Mouse (Mus musculus) midbrain, postnatal 0 days (tissue): ENCODE results near the gene Sugct. TPM values are rescaled to one million over a fixed set of nuclear protein-coding genes. Genes with fewer than 3 reads are reported as not detected.

Experiments used
- ATAC-seq: fragments of 200-750 bp; cut with Nextera tagmentation; 2 replicates; pipeline ENCODE4 v1.8.0; 2017; ENCODE audit warnings: moderate number of reproducible peaks, mild to moderate bottlenecking, moderate TSS enrichment, moderate library complexity; ENCODE audit not compliant: low FRiP score
- DNase-seq: peaks from one replicate; pipeline ENCODE4 v3.0.0-alpha.2; 2015; ENCODE audit warnings: low spot score
- H3K27ac ChIP-seq: fragments of 300-500 bp; sonication (generic); 2 replicates; pipeline ENCODE4 v1.5.1; 2014; ENCODE audit warnings: low read depth, mild to moderate bottlenecking, low read length, mixed read lengths
- H3K27me3 ChIP-seq: fragments of 300-500 bp; sonication (generic); 2 replicates; pipeline ENCODE4 v1.6.1; 2014; ENCODE audit warnings: low read length, control low read depth, mixed read lengths; ENCODE audit not compliant: insufficient read depth
- H3K36me3 ChIP-seq: fragments of 300-500 bp; sonication (generic); 2 replicates; pipeline ENCODE4 v1.6.1; 2014; ENCODE audit warnings: low read length, control low read depth, mixed read lengths; ENCODE audit not compliant: insufficient read depth
- H3K4me1 ChIP-seq: fragments of 300-500 bp; sonication (generic); 2 replicates; pipeline ENCODE4 v1.6.1; 2014; ENCODE audit warnings: mild to moderate bottlenecking, control low read depth, antibody characterized with exemption, low read length, mixed read lengths; ENCODE audit not compliant: insufficient read depth
- H3K4me2 ChIP-seq: fragments of 300-500 bp; sonication (generic); 2 replicates; pipeline ENCODE4 v1.6.1; 2014; ENCODE audit warnings: low read depth, mild to moderate bottlenecking, low read length, mixed read lengths; ENCODE audit not compliant: poor library complexity, severe bottlenecking
- H3K4me3 ChIP-seq: fragments of 300-500 bp; sonication (generic); 2 replicates; pipeline ENCODE4 v1.5.1; 2014; ENCODE audit warnings: low read depth, mild to moderate bottlenecking, low read length, moderate library complexity
- H3K9ac ChIP-seq: fragments of 300-500 bp; sonication (generic); replicated peaks from 2 replicates; pipeline ENCODE4 v1.6.1; 2014; ENCODE audit warnings: mild to moderate bottlenecking, low read length, moderate library complexity, mixed read lengths; ENCODE audit not compliant: poor library complexity, severe bottlenecking
- H3K9me3 ChIP-seq: fragments of 300-500 bp; sonication (generic); 2 replicates; pipeline ENCODE4 v1.6.1; 2016; ENCODE audit warnings: low read length, control low read depth
- CTCF ChIP-seq: IDR thresholded peaks from 2 replicates; pipeline ENCODE4 v1.5.1; 2016; ENCODE audit warnings: antibody characterized with exemption, mild to moderate bottlenecking
- WGBS: fragments of 180-500 bp; shearing (Covaris S2); extraction: QIAGEN DNeasy Blood & Tissue Kit; methylation state at CpG from one replicate; pipeline ENCODE4 v1.1.7; 2014; 5-methylcytosine and 5-hydroxymethylcytosine counted together
- polyA plus RNA-seq: library from polyadenylated mRNA; unstranded; fragments of >200 nt; fragmentation: Nextera tagmentation; extraction: Ambion mirVana; gene quantifications from 2 replicates; pipeline ENCODE4 v1.2.1, GENCODE M21; 2015
- total RNA-seq: library from RNA; depleted of rRNA; stranded (reverse); fragments of >200 nt; gene quantifications from 2 replicates; pipeline ENCODE4 v1.2.3, GENCODE M21; 2014; rRNA removed

The Sugct gene
- total RNA-seq, result 1.4 and 1.5 TPM in 2 replicates
- 2.0 and 2.9 TPM in 2 replicates for polyA plus RNA-seq

- ATAC-seq (peak; percentile 99), DNase-seq (peak; percentile 100)
- Histone ChIP-seq H3K4me1 (no peaks in the 10 kb centered on the region), H3K27ac (peak within 1 kb of the TSS; percentile 91), H3K9ac (peak within 1 kb of the TSS; percentile 87), H3K4me3 (peak within 1 kb of the TSS; percentile 77), H3K9me3 (no peaks in the 10 kb centered on the region), H3K36me3 (no peaks in the 10 kb centered on the region), H3K27me3 (no peaks in the 10 kb centered on the region), H3K4me2 (peak within 1 kb of the TSS; percentile 80)
- under 1% methylated on average over 63 of the region's 66 CpGs for WGBS
- no peak for TF ChIP-seq CTCF
Measured at GRCm38 (mm10) chr13:17694911-17695699, at the start of gene Sugct, which contains the start of gene Mplkip. TSS of gene Sugct (minus strand) at chr13:17695553. TSS of gene Mplkip (plus strand) at chr13:17695192.

GRCm38 (mm10) chr13:17728798-17729197 lies 33.4 kb upstream of the Sugct start:
- TF ChIP-seq CTCF, result no peak
- no peak for ATAC-seq
- H3K4me2 ChIP-seq, result no peak overlapping the region
- no peaks in the 10 kb centered on the region for H3K9me3 ChIP-seq
- H3K27ac ChIP-seq, result no peak overlapping the region
- H3K4me3 ChIP-seq, result no peak overlapping the region
- H3K36me3 ChIP-seq, result no peaks in the 10 kb centered on the region
- no peak overlapping the region for H3K9ac ChIP-seq
- DNase-seq, result no peak
- no peaks in the 10 kb centered on the region for H3K27me3 ChIP-seq
- H3K4me1 ChIP-seq, result no peaks in the 10 kb centered on the region
- 93% methylated on average over 3 of the region's 3 CpGs for WGBS

- no peak for TF ChIP-seq CTCF
- Histone ChIP-seq H3K4me1 (no peaks in the 10 kb centered on the region), H3K4me2 (no peak overlapping the region), H3K27ac (no peak overlapping the region), H3K9me3 (no peaks in the 10 kb centered on the region), H3K27me3 (no peaks in the 10 kb centered on the region), H3K4me3 (no peak overlapping the region), H3K9ac (no peak overlapping the region), H3K36me3 (no peaks in the 10 kb centered on the region)
- DNase-seq, result no peak
- 92% methylated on average over 4 of the region's 4 CpGs for WGBS
- no peak for ATAC-seq
Measured at GRCm38 (mm10) chr13:17727922-17728321, 32.6 kb upstream of the Sugct start.

- no peak for ATAC-seq
- H3K36me3 ChIP-seq, result peaks cover 23% of the 10 kb centered on the region; the same call in 1 of the 2 replicates
- H3K4me3 ChIP-seq, result no peak overlapping the region
Measured at GRCm38 (mm10) chr13:17717357-17717756, 22.0 kb upstream of the Sugct start.

GRCm38 (mm10) chr13:17708784-17709311 lies 13.5 kb upstream of the Sugct start:
- no peaks in the 10 kb centered on the region for H3K4me1 ChIP-seq
- H3K27ac ChIP-seq, result no peak overlapping the region
- no peak overlapping the region for H3K4me3 ChIP-seq
- DNase-seq, result no peak
- no peaks in the 10 kb centered on the region for H3K27me3 ChIP-seq
- 76% methylated on average over 5 of the region's 5 CpGs for WGBS
- no peaks in the 10 kb centered on the region for H3K36me3 ChIP-seq
- ATAC-seq, result no peak
- H3K9ac ChIP-seq, result no peak overlapping the region
- H3K4me2 ChIP-seq, result no peak overlapping the region
- H3K9me3 ChIP-seq, result no peaks in the 10 kb centered on the region
- no peak for TF ChIP-seq CTCF

More at GRCm38 (mm10) chr13:17717357-17717756, 22.0 kb upstream of the Sugct start:
- no peak for TF ChIP-seq CTCF
- H3K9me3 ChIP-seq, result no peaks in the 10 kb centered on the region
- no peak for DNase-seq
- no peaks in the 10 kb centered on the region for H3K4me1 ChIP-seq
- H3K9ac ChIP-seq, result no peak overlapping the region
- no peaks in the 10 kb centered on the region for H3K27me3 ChIP-seq
- H3K27ac ChIP-seq, result no peak overlapping the region
- 96% methylated on average over 1 of the region's 1 CpGs for WGBS
- no peak overlapping the region for H3K4me2 ChIP-seq
